Mouse (Mus musculus): Measurements from ENCODE around the gene Adad2. TPM values are rescaled to one million over a fixed set of nuclear protein-coding genes. Genes with fewer than 3 reads are reported as not detected.

The Adad2 gene
- polyA plus RNA-seq, 1 experiment from 2014 or later, result not detected

- Histone ChIP-seq H3K36me3 (replicated peaks; ENCODE audit: insufficient read depth, low read length) (no peaks in the 10 kb centered on the region), H3K27ac (ENCODE audit: low read depth) (no peak overlapping the region), H3K4me1 (ENCODE audit: insufficient read depth) (no peaks in the 10 kb centered on the region), H3K4me3 (ENCODE audit: low read depth, low read length) (no peak overlapping the region), H3K9ac (replicated peaks) (no peak overlapping the region), H3K27me3 (ENCODE audit: insufficient read depth, low read length) (no peaks in the 10 kb centered on the region), H3K4me2 (ENCODE audit: low read depth, low read length) (no peak overlapping the region), H3K9me3 (ENCODE audit: low read length) (no peaks in the 10 kb centered on the region)
- DNase-seq (no peak), ATAC-seq (no peak)
- TF ChIP-seq EP300 (IDR thresholded peaks at IDR 0.05; ENCODE audit: low read depth), result no peak
- TF ChIP-seq CTCF (IDR thresholded peaks at IDR 0.05; ENCODE audit: low read depth), result no peak
- WGBS (ENCODE audit: insufficient replicate concordance), result 76% methylated on average over 7 of the region's 7 CpGs
Observed at GRCm38 (mm10) chr8:119646846-119647245, 34.3 kb downstream of the Adad2 start.

- 57% methylated on average over 2 of the region's 2 CpGs for WGBS (ENCODE audit: insufficient replicate concordance)
- no peak for TF ChIP-seq CTCF (IDR thresholded peaks at IDR 0.05; ENCODE audit: low read depth)
- no peaks in the 10 kb centered on the region for H3K9me3 ChIP-seq (ENCODE audit: low read length)
- no peaks in the 10 kb centered on the region for H3K4me1 ChIP-seq (ENCODE audit: insufficient read depth)
- H3K27ac ChIP-seq (ENCODE audit: low read depth), result no peak overlapping the region
- H3K27me3 ChIP-seq (ENCODE audit: insufficient read depth, low read length), result no peaks in the 10 kb centered on the region
- no peak overlapping the region for H3K4me3 ChIP-seq (ENCODE audit: low read depth, low read length)
- ATAC-seq (no peak), DNase-seq (no peak)
- no peak overlapping the region for H3K4me2 ChIP-seq (ENCODE audit: low read depth, low read length)
- H3K36me3 ChIP-seq (replicated peaks; ENCODE audit: insufficient read depth, low read length), result no peaks in the 10 kb centered on the region
- no peak overlapping the region for H3K9ac ChIP-seq (replicated peaks)
Observed at GRCm38 (mm10) chr8:119651324-119651723, 38.8 kb downstream of the Adad2 start.

- Histone ChIP-seq H3K27me3 (ENCODE audit: insufficient read depth, low read length) (no peaks in the 10 kb centered on the region), H3K4me1 (ENCODE audit: insufficient read depth) (no peaks in the 10 kb centered on the region), H3K4me2 (ENCODE audit: low read depth, low read length) (no peak overlapping the region), H3K9me3 (ENCODE audit: low read length) (no peaks in the 10 kb centered on the region), H3K4me3 (ENCODE audit: low read depth, low read length) (no peak overlapping the region), H3K9ac (replicated peaks) (no peak overlapping the region), H3K36me3 (replicated peaks; ENCODE audit: insufficient read depth, low read length) (no peaks in the 10 kb centered on the region), H3K27ac (ENCODE audit: low read depth) (no peak overlapping the region)
- TF ChIP-seq CTCF (IDR thresholded peaks at IDR 0.05; ENCODE audit: low read depth) (peak; percentile 51), EP300 (IDR thresholded peaks at IDR 0.05; ENCODE audit: low read depth) (no peak)
- DNase-seq (no peak), ATAC-seq (no peak)
- WGBS (ENCODE audit: insufficient replicate concordance), result 51% methylated on average over 5 of the region's 5 CpGs
Observed at GRCm38 (mm10) chr8:119656709-119657464, 44.3 kb downstream of the Adad2 start.

GRCm38 (mm10) chr8:119661081-119661480 is 48.5 kb downstream of the Adad2 start:
- Histone ChIP-seq H3K27me3 (ENCODE audit: insufficient read depth, low read length) (no peaks in the 10 kb centered on the region), H3K9me3 (ENCODE audit: low read length) (no peaks in the 10 kb centered on the region), H3K9ac (replicated peaks) (no peak overlapping the region), H3K27ac (ENCODE audit: low read depth) (peak overlapping the region; percentile 55; the same call in 1 of the 2 replicates), H3K4me2 (ENCODE audit: low read depth, low read length) (no peak overlapping the region), H3K36me3 (replicated peaks; ENCODE audit: insufficient read depth, low read length) (no peaks in the 10 kb centered on the region), H3K4me3 (ENCODE audit: low read depth, low read length) (no peak overlapping the region), H3K4me1 (ENCODE audit: insufficient read depth) (no peaks in the 10 kb centered on the region)
- DNase-seq (peak; percentile 57), ATAC-seq (peak; percentile 56)
- WGBS (ENCODE audit: insufficient replicate concordance), result 21% methylated on average over 9 of the region's 9 CpGs
- TF ChIP-seq CTCF (IDR thresholded peaks at IDR 0.05; ENCODE audit: low read depth), result no peak

GRCm38 (mm10) chr8:119661892-119662291 is 49.3 kb downstream of the Adad2 start:
- Histone ChIP-seq H3K9ac (replicated peaks) (no peak overlapping the region), H3K4me3 (ENCODE audit: low read depth, low read length) (no peak overlapping the region), H3K4me2 (ENCODE audit: low read depth, low read length) (no peak overlapping the region), H3K9me3 (ENCODE audit: low read length) (no peaks in the 10 kb centered on the region), H3K27ac (ENCODE audit: low read depth) (peak overlapping the region; percentile 44; the same call in 1 of the 2 replicates), H3K36me3 (replicated peaks; ENCODE audit: insufficient read depth, low read length) (no peaks in the 10 kb centered on the region), H3K4me1 (ENCODE audit: insufficient read depth) (no peaks in the 10 kb centered on the region), H3K27me3 (ENCODE audit: insufficient read depth, low read length) (0 out of 2 replicates have a peak, but pooled peaks cover 2% of the 10 kb centered on the region)
- TF ChIP-seq EP300 (IDR thresholded peaks at IDR 0.05; ENCODE audit: low read depth) (no peak), CTCF (IDR thresholded peaks at IDR 0.05; ENCODE audit: low read depth) (no peak)
- DNase-seq (no peak), ATAC-seq (no peak)
- WGBS (ENCODE audit: insufficient replicate concordance), result 54% methylated on average over 6 of the region's 6 CpGs

GRCm38 (mm10) chr8:119663440-119663839 is 50.9 kb downstream of the Adad2 start:
- Histone ChIP-seq H3K27ac (ENCODE audit: low read depth) (no peak overlapping the region), H3K4me3 (ENCODE audit: low read depth, low read length) (no peak overlapping the region), H3K27me3 (ENCODE audit: insufficient read depth, low read length) (0 out of 2 replicates have a peak, but pooled peaks cover 2% of the 10 kb centered on the region), H3K4me1 (ENCODE audit: insufficient read depth) (no peaks in the 10 kb centered on the region), H3K36me3 (replicated peaks; ENCODE audit: insufficient read depth, low read length) (no peaks in the 10 kb centered on the region), H3K9me3 (ENCODE audit: low read length) (no peaks in the 10 kb centered on the region), H3K4me2 (ENCODE audit: low read depth, low read length) (no peak overlapping the region), H3K9ac (replicated peaks) (no peak overlapping the region)
- DNase-seq, result no peak
- 66% methylated on average over 11 of the region's 11 CpGs for WGBS (ENCODE audit: insufficient replicate concordance)
- no peak for ATAC-seq
- TF ChIP-seq CTCF (IDR thresholded peaks at IDR 0.05; ENCODE audit: low read depth) (no peak), EP300 (IDR thresholded peaks at IDR 0.05; ENCODE audit: low read depth) (no peak)
